Mouse (Mus musculus) pancreas, adult 10 weeks (tissue): ENCODE data around the gene Tpsb2. TPM values are rescaled to one million over a fixed set of nuclear protein-coding genes. Genes with fewer than 3 reads are reported as not detected.

ENCODE experiments used
- polyA plus RNA-seq: library from polyadenylated mRNA; stranded (reverse); fragments of 350-450 nt; fragmentation: Illumina TruSeq; extraction: RNeasy Lipid Tissue Mini Kit (QIAGEN cat#74804); gene quantifications from one replicate; pipeline ENCODE4 v1.2.3, GENCODE M21; 2015; ENCODE audit warnings: low read depth, low replicate concordance; ENCODE audit not compliant: insufficient read depth

The Tpsb2 gene
- polyA plus RNA-seq = 0.96 TPM

DNA sequence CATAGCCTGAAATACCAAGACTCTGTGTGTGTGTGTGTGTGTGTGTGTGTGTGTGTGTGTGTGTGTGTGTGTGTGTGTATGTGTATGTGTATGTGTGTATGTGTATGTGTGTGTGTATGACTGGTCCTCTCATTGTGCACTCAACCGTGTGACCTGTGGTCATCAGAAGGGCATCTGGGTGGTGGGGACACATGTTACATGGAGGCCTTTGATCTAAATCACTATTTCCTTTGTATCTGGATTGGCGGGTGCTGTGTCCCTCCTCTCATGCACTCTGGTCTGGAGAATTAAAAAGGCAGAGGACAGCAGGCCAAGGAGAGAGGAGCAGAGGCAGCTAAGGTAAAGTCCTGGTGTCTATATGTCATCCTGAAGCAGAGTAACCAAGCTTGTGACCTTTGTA is at the start of gene Tpsb2:
Gene Tpsb2, plus strand, starts transcription at position 301 of the 400 bp plus-strand sequence.

DNA sequence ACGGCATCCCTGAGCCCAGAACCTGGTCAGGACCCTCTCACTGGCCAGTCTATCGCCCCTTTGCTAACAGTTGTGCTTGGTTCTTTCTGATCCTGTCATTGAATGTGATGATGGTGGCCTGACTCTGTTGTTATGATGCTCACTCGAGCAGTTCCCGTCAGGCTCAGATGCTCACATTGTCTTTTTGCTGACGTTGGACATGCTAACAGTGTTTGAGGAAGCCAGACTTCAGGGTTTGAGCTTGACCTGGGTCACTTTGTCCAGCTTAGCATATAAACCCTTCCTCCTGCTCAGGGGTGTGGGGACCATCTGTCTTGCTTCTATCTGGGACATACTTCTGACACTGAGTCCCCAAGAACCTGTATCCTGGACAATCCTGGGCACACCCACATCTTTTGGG is 47.8 kb upstream of the Tpsb2 start, which contains the start of gene Prss29:
Gene Prss29, plus strand, starts transcription at position 301 of the 400 bp plus-strand sequence.

DNA sequence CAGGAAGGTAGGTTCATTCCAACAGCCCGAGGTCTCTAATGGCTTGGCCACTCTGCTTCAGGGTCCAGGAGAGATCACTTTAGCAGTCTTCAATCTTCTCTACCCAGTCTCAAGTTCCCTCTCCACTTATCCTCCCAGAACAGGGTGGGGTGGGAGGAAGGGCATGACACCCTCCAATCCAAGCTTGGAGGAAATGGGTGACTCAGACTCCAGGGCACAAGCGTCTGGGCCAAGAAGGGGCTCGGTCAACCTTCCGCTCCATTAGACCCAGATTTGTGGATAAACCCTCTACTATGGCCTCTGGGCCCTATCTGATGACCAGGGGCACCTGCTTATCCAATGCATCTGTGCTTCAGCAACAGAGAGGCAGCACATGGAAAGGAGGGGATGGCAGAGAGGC is 20.6 kb upstream of the Tpsb2 start, which contains the start of gene Tpsab1:
Gene Tpsab1, minus strand, starts transcription at position 101 of the 400 bp plus-strand sequence.

DNA sequence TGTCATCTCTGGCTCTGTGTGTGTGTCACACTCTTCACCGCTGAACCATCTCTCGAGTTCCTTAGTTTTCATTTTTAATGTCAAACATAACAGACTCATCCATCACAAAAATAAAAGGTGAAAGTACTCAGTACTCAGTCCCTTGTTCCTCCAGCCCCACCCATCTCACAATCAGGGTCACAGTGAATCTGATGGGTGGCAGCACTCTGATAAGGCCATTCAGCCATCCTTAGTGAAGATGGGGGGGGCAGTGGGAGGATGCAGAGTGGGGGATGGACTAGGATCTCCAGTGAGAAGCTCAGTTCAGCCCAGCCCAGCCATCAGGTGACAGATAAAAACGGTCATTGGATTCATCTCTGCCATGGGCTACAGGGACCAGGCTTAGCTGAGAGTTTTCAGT is 2.9 kb downstream of the Tpsb2 start, which contains the start of gene Tpsg1:
Gene Tpsg1, plus strand, starts transcription at position 301 of the 400 bp plus-strand sequence.

Other genes starting within 250 kb of the Tpsb2 start
- not detected for gene Ptx4, start 245.5 kb upstream of the Tpsb2 start, polyA plus RNA-seq
- 7.1 TPM for gene Clcn7, start 232.9 kb upstream of the Tpsb2 start, polyA plus RNA-seq
- not detected for gene Ccdc154, start 203.8 kb upstream of the Tpsb2 start, polyA plus RNA-seq
- not detected for gene Gm38655, start 190.8 kb upstream of the Tpsb2 start, polyA plus RNA-seq
- gene BC003965, start 181.8 kb upstream of the Tpsb2 start, polyA plus RNA-seq = 4.7 TPM
- gene Unkl, start 177.9 kb upstream of the Tpsb2 start, polyA plus RNA-seq = 4.3 TPM
- gene Gnptg, start 126.2 kb upstream of the Tpsb2 start, polyA plus RNA-seq = 19.9 TPM
- gene Tsr3, start 126.1 kb upstream of the Tpsb2 start, polyA plus RNA-seq = 11.4 TPM
- gene Baiap3, start 109.9 kb upstream of the Tpsb2 start, polyA plus RNA-seq = 14.6 TPM
- gene Ube2i, start 91.7 kb upstream of the Tpsb2 start, polyA plus RNA-seq = 38.2 TPM
- gene Prss34, start 67.9 kb upstream of the Tpsb2 start, polyA plus RNA-seq = not detected
- gene Prss28, start 57.7 kb upstream of the Tpsb2 start, polyA plus RNA-seq = not detected
- gene Prss29, start 47.7 kb upstream of the Tpsb2 start, polyA plus RNA-seq = not detected
- not detected for gene Tpsab1, start 20.7 kb upstream of the Tpsb2 start, polyA plus RNA-seq
- gene Tpsg1, start 3.0 kb downstream of the Tpsb2 start, polyA plus RNA-seq = not detected
- 0.79 TPM for gene Cacna1h, start 67.5 kb downstream of the Tpsb2 start, polyA plus RNA-seq
- not detected for gene Tekt4, start 88.3 kb downstream of the Tpsb2 start, polyA plus RNA-seq
- gene Sstr5, start 131.0 kb downstream of the Tpsb2 start, polyA plus RNA-seq = not detected
- not detected for gene Sox8, start 204.4 kb downstream of the Tpsb2 start, polyA plus RNA-seq
- gene Lmf1, start 212.8 kb downstream of the Tpsb2 start, polyA plus RNA-seq = 6.1 TPM